Mouse (Mus musculus) gonadal fat pad, adult 2 months (tissue): ENCODE data around the gene Cul9. TPM values are rescaled to one million over a fixed set of nuclear protein-coding genes. Genes with fewer than 3 reads are reported as not detected.
"Not testable (repeated sequence)": the region's sequence is repeated elsewhere in the genome, so short reads cannot be mapped to it uniquely, and the experiment has no call there.

Experiments
- DNase-seq: peaks from one replicate; pipeline ENCODE4 v3.0.0-alpha.2; 2012; ENCODE audit warnings: low read depth
- polyA plus RNA-seq: library from polyadenylated mRNA; depleted of rRNA; stranded (reverse); fragments of >200 nt; gene quantifications from 2 replicates; pipeline ENCODE4 v1.2.3, GENCODE M21; 2012

Cul9 gene
- polyA plus RNA-seq, 1 experiment: 30.8 TPM

DNA sequence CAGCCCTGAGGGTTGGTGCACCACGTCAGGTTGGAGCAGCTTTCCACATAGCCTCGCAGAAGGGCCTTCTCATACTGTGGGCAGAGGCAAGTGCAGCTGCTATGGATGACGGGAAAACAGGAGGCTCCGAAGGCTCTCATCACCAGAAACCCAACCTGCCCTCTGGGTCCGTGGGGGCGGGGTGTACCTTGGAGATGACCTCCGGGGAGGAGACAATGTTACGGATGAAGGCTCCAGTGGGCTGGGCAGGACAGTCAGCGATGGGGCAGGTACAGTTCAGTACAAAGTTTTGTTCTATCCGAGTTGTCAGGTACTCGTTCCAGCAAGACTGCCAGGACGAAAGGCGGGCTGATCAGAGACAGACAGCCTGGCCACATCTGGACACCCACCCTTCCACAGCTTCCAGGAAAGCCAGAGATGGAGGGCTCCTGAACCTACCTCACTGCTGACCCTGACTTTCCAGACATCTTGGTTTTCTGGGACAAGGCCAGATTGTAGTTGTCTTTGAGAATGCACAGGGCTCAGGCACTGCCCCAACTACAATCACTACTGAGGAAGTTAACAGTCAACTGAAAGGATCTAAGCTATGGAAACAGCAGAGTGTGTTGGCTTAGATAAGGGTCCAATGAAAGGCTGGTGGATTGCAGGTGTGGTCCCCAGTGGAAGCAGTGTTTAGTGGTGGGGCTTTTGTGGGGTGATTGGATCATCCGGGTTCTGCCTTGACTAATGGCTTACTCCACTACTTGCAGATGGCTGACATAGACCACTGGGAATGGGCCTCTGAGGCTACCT is 42.1 kb downstream of the Cul9 start:
- no peak for DNase-seq

DNA sequence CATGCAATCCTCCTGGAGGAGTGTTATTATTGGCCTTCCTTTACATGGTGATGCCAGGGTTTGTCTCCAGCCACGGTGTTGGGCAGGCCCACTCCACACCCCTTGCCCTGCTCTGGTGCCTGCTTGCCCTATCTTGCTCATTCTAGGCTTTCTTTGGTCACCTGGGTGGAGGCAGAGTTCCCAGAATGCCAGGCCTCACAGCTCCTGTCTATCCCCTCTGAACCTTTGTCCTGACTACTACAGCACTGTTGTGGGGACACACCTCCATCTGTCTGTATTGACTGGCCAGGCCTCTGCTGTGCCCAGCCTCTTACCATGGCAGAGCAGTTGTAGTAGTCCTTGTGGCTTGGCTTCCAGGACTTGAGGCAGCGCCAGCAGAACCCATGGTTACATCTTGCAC is 43.4 kb downstream of the Cul9 start:
- DNase-seq: no peak

DNA sequence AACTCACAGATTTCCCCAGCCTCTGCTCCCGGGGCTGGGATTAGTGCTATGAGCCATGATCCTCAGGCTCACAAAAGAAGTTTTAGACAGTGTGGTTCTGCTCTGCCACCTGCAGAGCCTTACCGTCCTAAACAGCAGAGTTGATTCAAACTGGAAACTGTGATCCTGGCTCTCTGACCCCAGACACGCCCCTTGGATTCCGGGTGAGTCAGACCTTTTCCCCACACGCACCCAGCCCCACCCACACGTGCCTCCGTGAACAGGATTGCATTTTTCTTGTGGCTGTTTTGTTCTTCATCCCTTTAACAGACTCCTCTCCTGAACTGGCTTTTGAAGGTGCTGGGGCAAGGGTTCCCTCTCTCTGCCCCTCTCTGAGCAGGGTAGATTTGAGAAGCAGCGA is 48.2 kb downstream of the Cul9 start:
- DNase-seq: no peak

DNA sequence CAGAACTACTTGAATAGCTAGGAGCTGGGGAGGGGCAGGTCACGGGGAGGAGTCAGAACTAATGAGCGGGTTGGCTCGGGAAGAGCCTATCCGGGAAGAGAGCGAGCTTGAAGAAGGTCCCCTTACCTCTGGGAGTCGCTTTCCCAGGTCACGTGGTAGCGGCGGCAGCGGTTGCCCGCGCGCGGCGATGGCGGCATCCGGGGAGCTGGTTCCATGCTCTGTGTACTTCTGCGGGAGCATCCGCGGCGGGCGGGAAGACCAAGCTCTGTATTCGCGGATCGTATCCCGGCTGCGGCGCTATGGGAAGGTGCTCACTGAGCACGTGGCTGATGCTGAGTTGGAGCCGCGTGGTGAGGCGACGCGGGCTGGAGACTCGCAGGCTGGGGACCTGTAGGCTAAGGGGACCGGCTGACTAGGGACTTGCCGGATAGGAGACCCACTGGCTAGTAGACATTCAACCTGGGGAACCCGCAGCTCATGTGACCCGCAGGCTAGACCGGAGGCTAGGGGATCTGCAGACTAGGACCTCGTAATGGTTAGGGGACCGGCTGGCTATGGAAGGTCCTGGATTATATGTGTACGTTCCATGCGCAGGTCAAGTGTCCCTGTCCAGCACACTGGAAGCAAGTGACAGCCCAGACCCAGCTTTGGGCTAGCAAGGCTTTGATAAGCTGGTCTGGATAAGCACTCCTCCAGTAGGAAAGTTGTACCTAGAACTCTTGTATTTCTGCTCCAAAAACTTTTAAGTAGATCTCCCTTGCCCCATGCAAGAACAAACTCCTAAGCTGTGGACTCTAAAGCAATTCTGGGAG is 49.4 kb downstream of the Cul9 start, which contains the start of gene Dnph1:
Gene Dnph1, plus strand, starts transcription at position 89 of the 812 bp plus-strand sequence.
- DNase-seq: peak; percentile 17

DNA sequence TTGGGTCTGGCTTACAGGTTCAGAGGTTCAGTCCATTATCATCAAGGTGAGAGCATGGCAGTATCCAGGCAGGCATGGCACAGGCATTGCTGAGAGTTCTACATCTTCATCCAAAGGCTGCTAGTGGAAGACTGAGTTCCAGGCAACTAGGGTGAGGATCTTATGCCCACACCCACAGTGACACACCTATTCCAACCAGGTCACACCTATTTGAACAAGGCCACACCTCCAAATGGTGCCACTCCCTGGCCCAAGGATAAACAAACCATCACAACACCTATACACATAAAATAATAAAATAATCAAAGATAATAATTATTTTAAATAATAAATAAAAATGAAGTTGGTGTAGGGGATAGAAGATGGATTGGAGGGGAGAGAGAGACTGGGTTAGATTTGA is 50.1 kb downstream of the Cul9 start:
- not testable (repeated sequence) for DNase-seq

DNA sequence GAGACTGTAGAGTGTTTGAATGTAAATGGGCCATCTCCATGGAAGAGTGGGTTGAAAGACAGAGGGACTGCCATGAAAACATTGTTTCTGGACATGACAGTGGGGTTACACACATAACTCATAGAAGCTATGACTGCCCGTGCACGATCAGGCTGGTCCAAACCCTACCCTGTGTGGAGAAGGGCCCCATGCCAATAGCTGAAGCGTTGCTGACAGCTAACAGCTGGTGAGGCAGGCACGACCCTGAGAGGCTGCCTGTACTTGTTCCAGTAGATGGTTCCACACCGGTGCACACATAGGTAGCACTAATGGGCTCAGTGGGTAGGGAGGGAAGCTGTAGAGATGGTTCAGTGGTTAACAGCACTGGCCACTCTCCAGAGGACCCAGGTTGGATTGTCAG is 50.7 kb downstream of the Cul9 start:
- no peak for DNase-seq

DNA sequence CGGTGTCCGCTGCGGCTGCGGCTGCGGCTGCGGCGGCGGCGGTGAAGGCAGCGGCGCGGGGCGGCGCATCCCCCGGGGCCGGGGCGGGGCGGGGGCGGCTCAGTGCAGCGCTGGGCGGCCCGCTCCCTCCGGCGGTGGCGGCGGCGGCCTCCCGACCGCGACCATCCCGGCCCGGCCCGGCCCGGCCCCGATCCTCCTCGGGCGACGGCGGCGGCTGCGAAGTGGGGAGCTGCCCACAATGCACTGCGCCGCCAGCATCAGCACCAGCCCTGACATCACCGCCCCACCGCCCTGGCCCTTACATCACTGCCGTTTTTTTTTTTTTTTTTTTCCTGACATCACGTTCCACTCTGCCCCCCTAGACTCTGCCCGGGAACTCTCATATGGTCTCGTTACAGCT is 58.8 kb downstream of the Cul9 start, which contains the start of gene Ttbk1:
Gene Ttbk1, minus strand, starts transcription at position 245 of the 400 bp plus-strand sequence.
- no peak for DNase-seq

DNA sequence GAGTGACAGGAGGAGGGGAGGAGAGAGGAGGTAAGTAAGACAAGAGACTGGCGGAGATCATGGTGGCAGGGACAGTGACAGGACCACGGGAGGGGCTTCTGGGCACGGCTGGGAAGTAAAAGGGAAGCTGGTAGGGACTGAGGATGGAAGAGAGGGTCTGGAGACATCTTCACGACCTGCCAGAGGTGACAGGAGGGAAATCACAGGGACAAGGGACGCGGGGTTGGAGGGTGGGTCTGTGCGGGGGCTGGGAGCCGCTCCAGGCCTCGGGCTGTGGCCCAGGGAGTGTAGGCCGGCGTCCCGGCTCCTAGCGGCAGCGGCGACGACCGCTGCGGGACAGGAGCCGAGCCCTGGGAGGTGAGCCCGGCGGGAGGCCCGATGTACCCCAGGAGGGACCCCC is 59.2 kb downstream of the Cul9 start:
- no peak for DNase-seq

DNA sequence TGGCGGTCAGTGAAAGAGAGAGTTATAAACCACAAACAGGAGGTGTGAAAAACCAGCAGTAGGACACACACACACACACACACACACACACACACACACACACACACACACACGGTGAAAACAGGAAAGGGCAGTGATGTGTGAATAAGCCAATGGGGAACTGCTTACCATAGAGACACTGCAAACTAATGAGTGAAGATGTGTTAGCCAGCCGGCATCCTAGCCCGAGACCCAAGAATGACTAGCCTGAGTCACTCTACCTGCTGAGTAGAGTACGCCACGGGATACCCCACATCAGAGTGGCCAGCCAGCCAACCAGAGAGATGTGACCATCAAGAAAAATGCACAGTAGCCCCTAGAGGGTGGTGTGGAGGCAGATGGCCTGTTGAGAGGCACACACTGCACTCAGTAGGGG is 61.7 kb downstream of the Cul9 start:
- no peak for DNase-seq

DNA sequence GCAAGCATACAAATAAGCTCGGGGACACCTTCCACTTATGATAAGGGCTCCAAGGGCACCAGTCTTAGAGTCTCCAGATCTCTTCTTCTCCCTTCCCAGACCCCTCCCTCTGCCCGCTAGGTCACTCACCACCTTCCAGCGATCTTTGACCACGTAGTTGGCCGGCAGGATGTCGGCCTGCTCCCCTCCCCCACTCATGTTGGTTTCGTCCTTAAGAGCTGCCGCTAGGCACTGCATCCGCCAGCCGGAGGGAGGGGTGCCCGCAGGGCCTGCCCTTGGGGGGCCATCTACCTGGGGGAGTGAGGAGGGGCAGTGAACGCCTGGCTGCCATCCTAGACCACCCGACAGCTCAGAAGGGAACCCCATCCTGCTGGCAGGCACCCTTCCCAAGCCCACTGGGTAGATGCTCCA is 62.2 kb downstream of the Cul9 start:
- DNase-seq: no peak

DNA sequence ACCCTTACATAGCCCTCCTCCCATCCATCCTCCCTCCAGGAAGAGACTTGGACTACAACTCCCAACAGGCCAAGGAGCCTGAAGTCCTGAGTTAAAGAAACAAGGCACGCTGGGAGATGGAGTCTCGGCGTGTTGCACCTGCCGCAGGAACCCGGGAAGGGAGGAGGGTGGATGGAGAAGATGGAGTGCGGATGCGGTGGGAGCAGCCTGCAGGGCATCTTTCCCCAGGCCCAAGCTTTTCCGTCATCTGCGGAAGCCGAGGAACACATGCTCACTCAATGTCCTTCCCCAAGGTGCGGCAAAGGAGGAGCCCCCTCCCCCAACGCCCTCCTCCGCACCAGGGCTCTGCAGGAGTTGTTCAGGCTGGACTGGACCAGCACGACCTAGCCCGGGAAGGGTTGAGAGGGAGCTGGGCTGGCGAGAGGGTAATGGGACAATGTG is 62.6 kb downstream of the Cul9 start:
- DNase-seq: no peak

DNA sequence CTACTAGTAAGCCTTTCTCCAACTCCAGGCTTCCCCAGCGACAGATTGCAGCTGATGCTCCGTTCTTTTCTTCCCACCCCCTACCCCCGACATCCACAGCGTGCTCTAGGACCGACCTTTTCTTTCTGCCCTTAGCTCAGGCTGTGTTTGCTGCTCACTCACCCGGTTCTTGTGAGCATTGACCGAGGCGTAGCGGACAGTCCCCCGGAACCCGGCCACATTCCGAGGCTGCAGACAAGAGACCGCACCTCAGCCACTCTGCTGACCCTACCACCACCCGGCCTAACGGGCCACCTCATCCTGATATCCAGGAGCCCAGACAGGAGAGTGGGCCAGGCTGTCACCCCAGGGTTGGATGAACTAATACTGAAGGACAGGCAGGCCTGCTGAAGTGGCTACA is 68.9 kb downstream of the Cul9 start:
- DNase-seq: no peak

DNA sequence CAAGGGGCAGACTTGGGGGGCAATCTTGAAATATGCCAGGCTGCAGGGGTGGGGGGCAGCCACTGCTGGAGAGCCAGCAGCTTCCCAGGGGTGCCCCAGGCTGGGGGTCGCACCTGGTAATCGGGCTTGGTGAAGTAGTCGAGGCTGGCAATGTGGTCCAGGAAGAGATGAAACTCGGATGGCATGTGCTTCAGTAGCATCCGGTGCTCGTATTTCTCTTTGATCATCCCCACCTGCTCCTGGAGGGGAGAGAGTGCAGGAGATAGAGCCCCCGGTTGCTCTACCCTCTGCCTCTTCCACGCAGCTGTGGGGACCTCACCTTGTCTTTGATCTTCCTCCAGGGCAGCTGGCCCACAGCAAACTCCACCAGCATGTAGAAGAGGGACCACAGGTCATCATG is 69.6 kb downstream of the Cul9 start:
- no peak for DNase-seq

DNA sequence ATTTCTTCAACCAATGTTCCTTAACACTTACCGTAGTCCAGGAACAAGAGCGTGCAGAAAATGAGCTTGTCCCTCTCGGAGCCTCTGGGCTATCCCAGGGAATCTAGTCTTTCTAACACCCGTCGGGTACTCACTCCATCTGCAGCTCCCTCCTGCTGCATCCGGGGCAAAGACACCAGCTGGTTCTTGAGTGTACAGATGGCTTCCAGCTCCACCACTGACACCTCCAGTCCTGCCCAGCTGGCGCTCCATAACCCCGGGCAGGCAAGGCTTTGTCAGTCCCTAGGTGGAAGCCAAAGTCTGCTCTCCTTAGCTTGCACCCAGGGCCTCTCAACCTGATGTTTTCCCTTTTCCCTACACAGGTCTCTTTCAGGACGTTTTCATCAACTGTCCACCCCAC is 78.4 kb downstream of the Cul9 start:
- DNase-seq: no peak

DNA sequence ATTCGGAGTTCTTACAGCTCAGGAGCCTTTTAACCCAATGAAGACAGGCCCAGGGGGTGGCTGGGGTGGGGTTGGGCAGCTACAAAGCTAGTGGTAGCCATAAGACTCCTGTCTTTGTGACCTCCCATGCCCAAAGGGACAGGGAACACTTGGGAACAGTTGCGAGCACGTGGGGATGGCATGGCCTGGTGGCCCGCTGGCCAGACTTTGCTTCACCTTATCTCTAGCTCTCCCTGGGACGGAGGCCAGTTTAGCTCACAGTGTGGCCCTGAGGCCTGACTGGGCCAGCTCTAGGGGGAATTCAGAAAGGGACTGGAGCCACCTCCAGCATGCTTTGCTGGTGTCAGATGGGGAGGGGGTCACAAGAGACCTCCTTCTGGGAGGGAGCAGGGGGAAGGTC is 84.0 kb downstream of the Cul9 start:
- no peak for DNase-seq

DNA sequence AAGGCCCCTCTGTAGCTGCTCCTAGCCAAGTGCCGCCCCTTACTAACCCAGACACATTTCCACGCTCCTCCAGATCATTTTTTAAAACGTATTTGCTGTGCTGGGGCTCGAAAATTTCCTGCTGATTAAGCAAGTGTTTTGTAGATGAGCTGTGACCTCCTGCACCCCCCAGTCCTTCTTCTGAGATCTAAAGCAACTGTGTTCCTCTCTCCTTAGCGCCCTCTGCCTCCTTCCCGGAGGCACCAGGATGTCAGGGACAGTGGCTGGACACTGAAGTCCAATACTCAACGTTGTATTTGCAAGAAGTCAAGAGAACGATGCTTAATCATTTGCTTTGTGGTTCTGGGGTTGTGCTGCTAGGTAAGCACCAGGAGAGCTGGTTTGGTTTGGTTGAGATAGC is 84.8 kb downstream of the Cul9 start:
- no peak for DNase-seq

DNA sequence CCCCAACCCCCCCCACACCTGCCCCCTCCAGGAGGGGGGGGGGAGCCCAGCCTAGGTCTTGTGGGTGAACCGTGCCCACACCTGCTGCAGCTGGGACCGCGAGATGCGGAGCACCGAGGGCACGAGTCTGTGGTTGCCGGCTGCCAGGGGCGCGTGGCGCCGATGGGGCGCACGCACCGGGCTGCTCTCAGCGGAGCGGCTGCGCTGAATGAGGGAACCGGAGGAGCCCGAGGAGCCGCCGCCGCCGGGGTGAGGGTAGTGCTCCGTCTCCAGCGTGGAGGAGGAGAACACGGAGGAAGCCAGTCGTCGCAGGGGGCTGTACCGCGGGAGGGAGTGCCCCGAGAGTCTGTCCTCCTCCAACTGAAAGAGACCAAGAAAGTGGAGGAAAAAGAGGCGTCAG is 85.5 kb downstream of the Cul9 start:
- DNase-seq: no peak

DNA sequence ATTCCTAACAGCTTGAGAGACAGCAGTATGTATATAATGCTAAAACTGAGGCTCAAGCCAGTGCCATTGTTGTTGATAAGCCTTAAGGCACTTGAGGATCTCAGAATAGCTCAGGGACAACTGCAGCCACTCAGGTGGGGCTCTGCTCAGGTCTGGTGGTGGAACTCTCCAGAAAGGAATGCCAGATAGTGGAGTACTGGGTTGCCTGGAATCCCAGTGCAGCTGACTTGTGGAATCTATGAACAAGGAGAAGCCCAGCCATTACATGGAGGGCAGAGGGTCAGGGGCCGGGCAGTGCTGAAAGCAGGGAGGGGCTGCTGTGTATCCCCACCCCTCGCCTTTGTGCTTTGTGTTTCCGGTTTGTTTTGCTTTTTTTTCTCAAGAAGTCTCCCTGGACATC is 87.7 kb downstream of the Cul9 start:
- no peak for DNase-seq

DNA sequence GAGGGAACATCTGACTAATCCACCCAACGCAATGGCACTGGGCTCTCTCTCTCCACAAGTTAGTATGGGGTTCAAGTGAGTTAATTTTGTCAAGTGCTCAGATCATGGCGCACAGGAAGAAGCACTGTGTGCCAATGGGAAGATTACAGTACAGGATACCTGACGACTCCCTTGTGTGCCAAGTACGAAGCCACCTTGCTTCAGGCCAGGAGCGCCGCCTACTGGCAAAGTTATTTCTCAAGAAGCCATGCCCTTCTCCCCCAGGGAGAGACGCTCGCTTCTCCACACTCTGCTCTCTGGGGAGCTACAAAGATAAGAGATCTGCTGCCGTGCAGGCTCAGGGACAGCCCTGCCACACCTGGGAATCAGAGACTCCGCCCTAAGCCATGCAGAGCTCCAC is 88.4 kb downstream of the Cul9 start:
- DNase-seq: peak; percentile 12

DNA sequence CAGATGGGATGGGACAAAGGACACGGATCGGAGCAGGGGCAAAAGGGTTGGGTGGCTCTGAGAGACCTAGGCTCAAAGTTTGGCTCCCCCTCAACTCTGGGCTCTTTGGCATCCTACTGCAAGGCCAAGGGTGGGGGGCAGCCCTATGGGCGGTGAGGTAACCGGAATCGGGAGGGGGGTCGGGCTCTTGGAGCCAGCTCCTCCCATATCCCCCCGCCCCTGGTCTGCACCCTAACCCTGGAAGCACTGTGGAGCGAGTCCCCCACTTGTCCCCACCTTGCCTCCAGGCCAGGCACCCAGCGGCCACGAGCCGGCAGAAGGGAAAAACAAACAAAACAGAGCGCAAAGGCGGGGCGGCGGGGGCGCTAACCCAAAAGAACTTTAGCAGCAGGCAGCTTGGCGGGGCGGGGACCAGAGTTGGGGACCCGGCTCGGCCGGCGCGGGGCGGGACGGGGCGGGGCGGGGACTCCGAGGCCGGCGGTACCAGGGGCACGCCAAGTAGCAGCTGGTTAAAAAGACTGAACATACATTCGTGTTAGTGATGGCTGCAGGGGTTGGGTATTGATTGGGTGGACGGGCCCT is 91.0 kb downstream of the Cul9 start:
- DNase-seq: no peak

DNA sequence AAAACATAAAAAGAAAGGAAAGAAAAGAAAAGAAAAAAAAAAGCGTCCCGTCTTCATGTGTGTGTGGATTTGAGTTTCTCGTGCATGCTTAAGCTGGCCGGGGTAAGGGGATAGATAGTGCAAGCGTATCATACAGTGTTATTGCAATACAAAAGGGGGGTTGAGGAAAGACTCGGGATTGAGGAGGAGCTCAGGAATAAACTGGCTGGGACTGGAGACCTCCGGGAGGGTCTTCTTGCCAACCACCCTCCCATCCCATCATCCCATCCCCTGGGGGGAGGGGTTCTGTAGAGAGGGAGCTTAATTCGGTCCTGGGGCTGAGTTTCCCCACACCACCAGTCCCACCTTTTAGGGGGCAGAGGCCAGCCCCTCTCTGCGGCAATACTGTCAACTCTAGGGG is 91.6 kb downstream of the Cul9 start:
- DNase-seq: no peak

DNA sequence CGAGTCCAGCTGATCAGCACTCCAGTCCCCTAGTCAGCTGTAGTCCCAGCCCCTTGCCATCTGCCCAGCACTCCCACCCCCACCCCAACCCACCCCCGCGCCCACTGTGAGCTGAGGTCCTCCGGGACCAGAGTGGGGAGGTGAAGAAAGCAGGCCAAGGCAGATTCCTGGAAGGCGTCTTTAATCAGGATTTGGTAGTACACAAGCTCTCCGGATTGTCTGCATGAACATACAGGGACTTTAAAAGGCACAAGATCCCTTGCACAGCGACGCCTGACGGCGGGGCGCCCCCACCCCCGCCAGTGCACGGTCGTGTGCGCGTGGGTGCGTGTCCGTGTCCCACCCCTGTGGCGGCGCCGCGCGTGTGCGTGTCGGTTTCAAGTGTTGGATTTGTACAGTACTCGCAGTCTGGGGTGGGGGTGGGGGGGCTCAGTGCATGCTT is 92.2 kb downstream of the Cul9 start:
- no peak for DNase-seq
